Mouse (Mus musculus): Measurements from ENCODE around the gene Nolc1.
"Not testable (repeated sequence)": the region's sequence is repeated elsewhere in the genome, so short reads cannot be mapped to it uniquely, and the experiment has no call there.

Gene Nolc1

DNA sequence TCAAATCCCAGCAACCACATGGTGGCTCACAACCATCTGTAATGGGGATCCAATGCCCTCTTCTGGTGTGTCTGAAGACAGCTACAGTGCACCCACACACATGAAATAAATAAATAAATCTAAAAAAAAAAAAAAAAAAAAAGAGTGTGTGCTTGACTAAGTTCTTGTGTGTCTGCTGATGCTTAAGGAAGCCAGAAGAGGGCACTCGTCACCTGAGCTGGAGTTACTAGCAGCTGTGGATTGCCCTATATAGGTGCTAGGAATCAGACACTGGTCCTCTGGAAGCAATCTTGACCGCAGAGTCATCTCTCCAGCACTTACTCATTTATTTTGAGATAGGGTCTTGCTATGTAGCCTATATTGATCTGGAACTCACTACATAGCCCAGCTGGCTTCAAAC is 18.5 kb downstream of the Nolc1 start:
- DNase-seq = no peak

DNA sequence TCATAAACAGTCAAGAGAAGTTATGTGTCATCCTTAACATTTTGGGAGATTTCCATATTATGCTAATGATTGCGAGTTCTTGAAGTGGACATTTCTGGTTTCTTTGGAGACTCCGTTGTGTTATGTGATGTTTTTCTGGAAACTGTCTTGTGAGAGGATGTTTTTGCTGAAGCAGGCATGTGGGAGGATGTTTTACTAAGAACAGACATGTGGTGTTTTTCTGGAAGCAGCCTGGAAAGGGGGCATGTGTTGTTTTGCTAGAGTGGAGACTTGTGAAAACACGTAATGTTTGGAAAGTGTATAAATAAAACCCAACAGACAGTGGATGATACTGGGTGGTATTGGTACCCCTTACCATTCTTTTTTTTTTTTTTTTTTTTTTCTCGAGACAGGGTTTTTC is 19.6 kb downstream of the Nolc1 start:
- DNase-seq = no peak

DNA sequence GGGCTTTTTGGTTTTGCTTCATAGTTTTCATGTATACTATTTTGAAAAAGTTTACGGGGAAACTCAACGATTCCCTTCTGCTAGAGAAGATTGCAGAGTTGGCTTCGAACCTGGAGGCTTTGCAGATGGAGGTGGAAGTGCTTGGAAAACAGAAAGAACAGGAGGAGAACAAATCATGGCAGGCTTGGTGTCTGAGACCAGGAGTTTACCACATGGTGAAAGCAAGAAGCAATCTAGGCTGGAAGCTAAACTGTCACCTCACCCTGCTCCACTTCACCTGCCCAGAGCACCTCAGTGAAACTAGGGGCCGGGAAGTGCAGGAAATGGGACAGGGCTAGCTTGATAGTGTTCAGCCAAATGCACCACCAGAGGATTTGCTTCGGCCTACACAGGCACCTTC is 20.7 kb downstream of the Nolc1 start:
- no peak for DNase-seq

DNA sequence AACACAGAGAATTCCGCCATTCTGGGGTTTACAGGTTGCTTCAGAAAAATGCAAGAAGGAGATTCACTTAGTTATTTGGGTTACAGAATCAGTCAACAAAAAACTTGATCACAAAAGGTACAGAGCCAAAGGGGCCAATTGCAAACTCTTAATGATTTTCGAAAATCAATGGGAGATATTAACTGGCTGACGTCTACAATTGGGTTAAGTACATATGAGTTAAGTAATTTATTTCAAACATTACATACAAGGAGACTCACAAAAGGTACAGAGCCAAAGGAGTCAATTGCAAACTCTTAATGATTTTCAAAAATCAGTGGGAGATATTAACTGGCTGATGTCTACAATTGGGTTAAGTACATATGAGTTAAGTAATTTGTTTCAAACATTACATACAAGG is 23.9 kb downstream of the Nolc1 start:
- DNase-seq = no peak

DNA sequence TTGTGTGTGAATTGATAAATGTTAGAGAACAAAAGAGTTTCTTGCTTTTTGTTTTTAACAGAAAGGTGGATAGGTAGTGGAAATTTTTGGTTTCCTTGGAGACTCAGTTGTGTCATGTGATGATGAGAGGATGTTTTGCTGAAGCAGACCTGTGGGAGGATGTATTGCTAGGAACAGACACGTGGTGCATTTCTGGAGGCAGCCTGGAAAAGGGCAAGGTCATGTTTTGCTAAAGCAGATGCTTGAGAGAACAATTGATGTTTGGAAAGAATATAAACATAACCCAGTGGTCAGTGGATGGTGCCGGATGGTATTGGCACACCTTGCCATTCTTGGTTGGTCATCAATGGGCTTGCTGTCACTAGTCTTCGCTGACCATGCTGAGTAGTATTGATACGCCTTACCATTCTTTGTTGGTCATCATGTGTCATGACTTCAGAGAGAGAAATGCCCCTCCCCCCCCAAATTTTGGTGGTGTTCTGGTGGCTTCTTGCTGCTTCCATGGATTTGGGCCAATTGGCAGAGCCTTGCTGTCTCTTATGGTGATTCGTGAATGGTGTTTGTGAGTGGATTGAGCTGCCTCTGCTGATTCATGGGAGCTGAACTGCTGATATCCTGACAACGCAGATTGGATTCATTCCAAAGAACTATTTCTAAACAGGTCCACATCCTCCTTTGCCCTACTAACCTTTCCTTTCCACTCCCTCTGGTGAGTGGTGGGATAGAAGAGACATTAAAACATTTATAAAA is 27.9 kb downstream of the Nolc1 start:
- peak; percentile 38 to 51 for DNase-seq

DNA sequence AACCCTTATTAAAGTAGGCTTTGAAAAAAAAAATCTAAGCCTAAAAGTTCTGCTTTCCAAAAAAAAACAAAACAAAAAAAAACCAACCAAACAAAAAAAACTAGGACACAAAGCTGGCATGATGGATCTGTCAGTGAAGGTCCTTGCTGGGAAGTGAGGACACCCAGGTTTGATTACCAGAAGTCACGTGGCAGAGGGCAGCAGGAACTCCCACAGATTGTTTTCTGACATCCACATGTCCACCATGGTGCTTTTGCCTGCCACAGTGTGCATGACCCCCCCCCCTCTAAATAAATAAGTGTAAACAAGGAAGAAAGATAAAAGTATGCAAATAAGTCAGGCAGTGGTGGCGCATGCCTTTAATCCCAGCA is 28.5 kb downstream of the Nolc1 start:
- DNase-seq = no peak

DNA sequence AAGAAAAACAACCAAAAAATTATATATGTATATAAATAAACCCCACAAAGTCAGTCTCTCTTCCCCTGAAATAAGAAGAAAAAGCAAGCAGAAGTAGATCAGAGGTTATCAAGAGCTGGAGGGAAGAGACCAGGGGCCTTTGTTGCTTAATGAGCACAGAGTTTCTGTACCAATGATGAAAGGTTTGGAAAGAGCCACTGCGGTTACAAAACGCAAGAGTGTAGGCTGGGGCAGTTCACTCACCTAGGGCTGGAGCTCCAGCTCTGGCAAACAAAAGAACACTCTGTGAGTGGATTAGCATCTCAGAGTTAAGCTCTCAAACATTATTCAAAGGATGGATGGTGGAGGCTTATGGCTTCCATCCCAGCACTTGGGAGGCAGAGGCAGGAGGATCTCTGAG is 34.6 kb downstream of the Nolc1 start:
- no peak for DNase-seq

DNA sequence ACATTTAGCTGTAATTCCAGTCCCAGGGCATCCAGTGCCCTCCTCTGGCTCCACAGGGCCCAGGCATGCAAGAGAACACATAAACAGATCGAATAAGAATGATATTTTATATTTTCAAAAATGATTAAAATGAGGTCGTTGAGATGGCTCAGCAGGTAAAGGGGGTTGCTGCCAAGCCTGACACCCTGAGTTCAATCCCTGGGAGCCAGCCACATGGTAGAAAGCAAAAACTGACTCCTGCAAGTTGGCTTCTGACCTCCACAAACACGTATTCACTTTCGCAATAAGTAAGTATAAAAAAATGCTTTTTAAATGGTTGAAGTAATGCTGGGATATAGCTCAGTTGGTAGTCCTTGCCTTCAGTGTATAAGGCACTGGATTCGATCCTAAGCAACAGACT is 35.1 kb downstream of the Nolc1 start:
- no peak for DNase-seq

DNA sequence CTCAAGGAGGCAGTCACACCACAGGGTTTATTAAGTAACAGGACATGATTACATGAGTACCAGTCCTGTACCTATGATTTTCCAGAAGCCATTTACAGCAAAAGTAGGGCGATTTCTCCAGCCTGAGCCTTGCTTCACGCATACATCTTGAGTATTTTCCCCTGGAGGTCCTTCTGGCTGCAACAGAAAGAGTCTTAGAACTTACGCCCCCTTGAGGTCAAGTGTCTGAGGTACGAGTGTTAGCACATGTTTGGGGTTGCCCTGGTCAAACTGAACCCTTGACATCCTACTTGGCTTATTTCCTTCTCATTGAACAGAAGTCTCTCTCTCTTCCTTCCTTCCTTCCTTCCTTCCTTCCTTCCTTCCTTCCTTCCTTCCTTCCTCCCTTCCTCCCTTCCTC is 39.0 kb downstream of the Nolc1 start:
- DNase-seq = no peak

DNA sequence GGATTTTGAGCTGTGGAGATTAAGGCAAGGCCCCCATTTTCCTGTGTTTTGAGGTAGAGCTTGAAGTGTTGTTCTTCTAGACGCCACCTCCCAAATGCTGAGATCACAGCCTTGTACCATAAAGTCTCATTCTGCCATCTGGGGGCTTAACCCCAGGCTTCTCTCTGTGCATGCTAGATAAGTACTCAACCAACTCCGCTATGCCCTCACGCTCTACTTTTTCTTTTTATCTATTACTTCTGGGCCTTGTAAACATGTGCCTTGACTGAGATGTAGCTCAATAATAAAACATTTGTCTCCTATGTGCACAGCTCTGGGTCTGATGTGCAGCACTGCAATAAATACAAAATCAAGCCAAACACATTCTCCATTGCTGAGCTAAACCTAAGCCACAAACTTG is 43.8 kb downstream of the Nolc1 start:
- no peak for DNase-seq

DNA sequence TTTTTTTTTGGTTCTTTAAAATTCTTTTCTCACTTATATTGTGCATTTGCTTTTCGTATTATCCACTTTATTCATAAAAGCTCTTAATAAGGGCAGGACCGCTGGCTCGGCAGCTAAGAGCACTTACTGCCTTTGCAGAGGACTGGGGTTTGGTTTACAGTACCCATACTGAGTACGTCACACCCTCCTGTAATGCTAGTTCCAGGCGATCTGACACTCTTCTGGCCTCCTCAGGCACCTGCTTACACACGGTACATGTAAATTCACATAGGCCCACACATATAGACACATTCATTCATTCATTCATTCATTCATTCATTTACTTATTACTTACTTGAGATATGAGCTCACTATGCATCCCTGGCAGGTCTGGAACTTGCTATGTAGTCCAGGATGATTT is 45.2 kb downstream of the Nolc1 start:
- no peak for DNase-seq

DNA sequence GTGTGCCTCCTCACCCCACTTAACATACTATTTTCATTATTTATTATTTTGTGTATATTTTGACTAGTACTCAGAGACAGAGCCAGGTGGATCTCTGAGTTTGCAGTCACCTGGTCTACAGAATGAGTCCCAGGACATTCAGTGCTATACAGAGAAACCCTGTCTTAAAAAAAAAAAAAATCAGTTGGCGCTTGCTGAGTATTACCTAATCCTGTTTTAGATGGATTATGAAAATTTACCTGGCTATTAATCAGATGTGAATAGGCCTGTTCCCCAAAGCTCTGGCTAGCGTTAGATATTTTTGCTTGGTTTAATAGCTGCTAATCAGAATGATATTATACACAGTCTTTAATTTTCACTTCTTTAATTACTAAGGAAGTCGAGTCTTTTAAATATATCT is 48.2 kb downstream of the Nolc1 start:
- DNase-seq = no peak

DNA sequence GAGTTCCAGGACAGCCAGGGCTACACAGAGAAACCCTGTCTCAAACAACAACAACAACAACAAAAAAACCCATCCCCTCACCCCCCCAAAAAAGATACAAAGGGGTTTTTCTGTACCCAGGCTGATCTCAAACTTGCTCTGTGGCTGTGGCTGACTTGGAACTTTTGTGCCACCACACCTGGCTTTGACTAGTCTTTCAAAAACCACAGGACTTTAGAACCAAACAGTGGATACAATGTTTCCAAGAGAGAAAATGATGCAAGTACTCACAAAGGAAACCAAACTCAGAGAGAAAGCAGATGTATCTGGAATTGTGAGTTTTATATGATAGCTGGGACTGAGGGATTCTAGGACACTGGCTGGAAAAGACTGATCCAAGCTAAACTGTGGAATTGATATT is 49.0 kb downstream of the Nolc1 start:
- DNase-seq = no peak

DNA sequence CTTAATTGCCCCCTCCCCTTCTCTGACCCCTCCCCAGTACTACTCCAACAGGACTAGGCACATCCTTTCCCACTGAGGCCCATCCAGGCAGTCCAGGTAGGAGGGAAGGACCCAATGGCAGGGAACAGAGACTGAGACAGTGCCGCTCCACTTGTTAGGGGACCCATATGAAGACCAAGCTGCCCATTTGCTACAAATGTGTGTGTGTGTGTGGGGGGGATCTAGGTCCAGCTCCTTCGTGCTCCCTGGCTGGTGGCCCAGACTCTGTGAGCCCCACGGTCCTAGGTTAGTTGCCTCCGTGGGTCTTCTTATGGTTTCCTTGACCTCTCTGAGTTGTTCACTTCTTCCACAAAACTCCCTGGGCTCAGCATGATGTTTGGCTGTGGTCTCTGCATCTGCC is 50.6 kb downstream of the Nolc1 start:
- DNase-seq = no peak

DNA sequence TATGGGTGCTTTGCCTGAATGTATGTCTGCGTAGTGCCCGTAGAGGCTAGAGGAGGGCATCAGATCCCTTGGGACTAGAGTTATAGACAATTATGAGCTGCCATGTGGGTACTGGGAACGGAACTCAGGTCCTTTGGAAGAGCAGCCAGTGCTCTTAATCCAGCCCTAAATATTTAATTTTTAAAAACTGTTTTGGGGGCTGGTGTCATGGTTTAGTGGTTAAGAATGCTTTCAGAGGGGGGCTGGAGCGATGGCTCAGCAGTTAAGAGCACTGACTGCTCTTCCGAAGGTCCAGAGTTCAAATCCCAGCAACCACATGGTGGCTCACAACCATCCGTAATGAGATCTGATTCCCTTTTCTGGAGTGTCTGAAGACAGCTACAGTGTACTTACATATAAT is 54.1 kb downstream of the Nolc1 start:
- DNase-seq = not testable (repeated sequence)

DNA sequence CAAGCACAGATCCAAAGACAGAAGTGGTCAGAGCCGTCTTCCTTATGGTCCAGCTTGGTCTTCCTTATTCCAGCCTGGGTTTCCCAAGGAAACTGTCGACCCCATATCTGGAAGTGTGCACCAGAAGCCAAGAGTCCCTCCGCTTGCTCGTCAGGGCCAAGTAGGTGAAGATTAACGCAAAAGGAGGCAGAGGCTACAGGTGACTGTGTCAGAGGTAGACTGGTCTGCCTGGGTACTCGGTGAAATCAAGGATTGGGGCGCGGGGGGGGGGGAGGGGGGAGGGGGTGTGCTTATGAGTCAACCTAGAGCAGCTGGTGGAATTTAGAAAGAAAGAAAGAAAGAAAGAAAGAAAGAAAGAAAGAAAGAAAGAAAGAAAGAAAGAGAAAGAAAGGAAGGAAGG is 55.6 kb downstream of the Nolc1 start:
- no peak for DNase-seq

DNA sequence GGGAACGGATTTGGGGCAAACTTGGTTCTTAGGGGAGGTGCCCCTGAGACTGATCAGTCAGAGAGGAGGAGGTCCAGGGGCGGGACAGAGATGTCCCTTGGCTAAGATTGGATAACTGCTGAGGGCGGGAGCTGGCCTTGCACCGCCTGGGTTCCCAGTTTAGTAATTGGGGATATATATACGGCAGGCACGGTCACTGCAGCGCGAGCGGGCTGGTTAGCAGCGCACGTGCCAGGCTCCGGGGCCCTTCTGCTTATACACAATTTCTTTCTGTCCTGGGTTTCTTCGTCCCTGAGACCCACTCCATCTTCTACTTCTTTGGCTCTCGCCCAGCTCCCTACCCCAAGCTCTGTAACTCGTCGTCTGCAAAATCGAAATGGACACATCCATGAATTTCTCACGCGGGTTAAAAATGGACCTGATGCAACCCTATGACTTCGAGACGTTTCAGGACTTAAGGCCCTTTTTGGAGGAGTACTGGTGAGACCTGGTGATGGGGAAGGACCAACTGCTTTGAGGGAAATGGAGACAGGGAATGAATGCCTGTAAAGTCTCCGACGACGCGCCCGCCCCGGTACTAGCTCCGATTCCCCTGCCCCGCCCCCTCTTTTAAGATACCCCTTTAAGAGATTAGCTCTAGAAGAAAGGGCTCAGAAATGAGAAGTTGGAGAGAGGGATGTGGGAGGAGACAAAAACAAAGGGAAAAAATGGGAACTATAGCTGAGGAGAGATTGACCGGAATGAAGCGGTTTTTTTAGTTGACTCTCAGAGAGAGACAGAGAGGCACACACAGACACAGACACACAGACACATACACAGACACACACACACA is 56.2 kb downstream of the Nolc1 start, which contains the start of gene Elovl3:
Gene Elovl3 (plus strand): TSS at position 204 of the 832 bp plus-strand sequence.
- DNase-seq = peak; percentile 15 to 21

DNA sequence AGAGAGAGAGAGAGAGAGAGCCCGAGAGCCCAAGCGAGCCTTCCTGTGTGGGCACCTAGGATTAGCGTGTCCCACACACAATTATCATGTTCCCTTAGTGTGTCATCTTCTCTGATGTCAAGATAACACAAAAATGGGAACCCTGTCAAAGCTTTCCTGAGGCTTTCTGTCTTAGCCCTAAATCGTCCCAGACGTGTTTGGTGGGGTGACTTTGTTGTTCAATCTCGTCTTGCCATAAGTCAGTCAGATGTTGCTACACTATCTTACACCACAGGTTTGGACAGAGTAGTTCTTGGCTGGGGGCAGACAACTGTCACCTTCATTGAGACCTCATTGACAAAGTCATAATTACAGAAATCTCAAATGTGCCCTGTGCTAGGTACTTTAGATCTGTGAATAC is 56.9 kb downstream of the Nolc1 start:
- no peak for DNase-seq

Data from cerebellum, postnatal 10 days (tissue).